Mouse (Mus musculus) neutrophil, adult 5-6 weeks (primary cell): ENCODE measurements around the gene Gzmm. TPM values are rescaled to one million over a fixed set of nuclear protein-coding genes. Genes with fewer than 3 reads are reported as not detected.

Source experiments
- ATAC-seq: fragments of 151-379, 151-347 bp; 2 replicates; pipeline ENCODE4 v1.8.0; 2017; ENCODE audit warnings: mild to moderate bottlenecking, moderate TSS enrichment; ENCODE audit not compliant: insufficient number of reproducible peaks, poor library complexity, low FRiP score, severe bottlenecking; ENCODE audit errors: extremely low read depth
- total RNA-seq: library from RNA; stranded (forward); fragments of 200-1000 nt; gene quantifications from 2 replicates; pipeline ENCODE4 v1.2.3, GENCODE M21; 2017

The Gzmm gene
- total RNA-seq = 1.5 and 2.9 TPM in 2 replicates

- ATAC-seq = no peak
Observed at GRCm38 (mm10) chr10:79688720-79689119, at the start of gene Gzmm. Gzmm (plus strand) TSS chr10:79689020.

DNA sequence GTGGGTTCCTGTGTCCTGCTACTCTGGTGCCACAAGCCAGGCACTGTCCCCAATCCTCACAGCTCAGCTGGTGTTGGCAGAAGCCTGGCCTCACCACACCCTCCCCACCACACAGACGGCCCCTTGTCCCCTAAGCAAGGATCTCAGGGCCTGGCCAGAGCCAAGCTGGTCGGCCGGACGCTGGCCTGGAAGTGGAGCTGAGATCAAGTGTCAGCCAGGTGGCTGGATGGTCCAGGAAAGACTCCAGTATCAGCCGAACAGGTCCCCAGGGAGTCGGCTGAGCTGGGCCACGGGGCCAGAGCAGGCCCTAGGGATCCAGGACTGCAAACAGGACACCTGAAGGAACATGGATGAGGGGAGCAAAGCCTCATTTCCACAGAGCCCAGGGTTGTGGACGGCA lies 43.1 kb upstream of the Gzmm start, which contains the start of gene Odf3l2:
Gene Odf3l2, minus strand, starts transcription at position 28 of the 400 bp plus-strand sequence.
- no peak for ATAC-seq

DNA sequence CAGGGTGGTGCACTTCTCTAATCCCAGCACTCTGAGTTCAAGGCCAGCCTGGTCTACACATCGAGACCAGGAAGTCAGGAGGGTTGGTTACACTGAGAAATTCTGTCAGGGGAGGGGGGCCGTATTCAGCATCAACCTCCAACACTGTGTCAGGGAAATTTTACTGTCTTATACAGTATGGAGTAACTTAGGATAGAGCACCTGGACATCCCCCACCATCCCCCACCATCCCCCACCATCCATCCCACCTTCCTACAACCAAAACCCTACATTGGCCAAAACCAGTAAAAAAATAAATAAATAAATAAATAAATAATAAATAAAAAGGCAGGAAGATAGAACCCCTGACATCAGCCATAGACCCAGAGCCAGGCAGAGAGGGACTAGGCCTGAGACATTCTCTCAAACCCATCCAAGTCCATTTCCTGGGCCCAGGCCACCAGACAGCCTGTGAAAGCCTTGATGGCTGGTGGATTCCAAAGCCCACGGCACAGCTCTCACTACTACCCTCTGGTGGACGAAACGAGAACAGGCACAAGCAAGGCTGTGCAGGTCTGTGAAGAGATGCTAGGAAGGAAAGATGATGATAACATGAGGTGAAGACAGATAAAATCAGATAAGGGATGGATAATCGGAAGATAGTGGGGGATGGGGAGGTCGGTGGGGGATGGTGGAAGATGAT lies 39.6 kb upstream of the Gzmm start:
- ATAC-seq = peak; percentile 68

DNA sequence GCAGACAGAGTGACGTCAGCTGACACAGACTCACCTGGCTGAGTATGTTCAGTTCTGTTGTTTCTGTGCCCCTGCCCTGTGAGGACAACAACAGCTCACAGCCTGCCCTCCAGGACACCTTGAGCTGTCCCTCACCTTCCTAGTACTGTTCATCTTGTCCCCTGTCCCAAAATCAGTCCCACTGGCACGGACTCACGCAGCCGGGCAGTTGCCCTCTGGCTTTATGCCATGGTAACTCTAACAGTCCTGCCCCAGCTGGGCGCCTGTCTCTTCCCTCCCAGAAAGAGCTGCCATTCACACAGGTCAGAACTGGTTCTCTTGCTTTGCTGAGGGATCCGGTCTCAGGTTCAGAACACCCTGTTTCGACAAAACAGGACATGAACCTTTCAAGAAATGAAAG lies 36.0 kb upstream of the Gzmm start:
- no peak for ATAC-seq

GRCm38 (mm10) chr10:79654946-79655395 lies 33.8 kb upstream of the Gzmm start:
- ATAC-seq = no peak

GRCm38 (mm10) chr10:79658829-79659228 lies 30.0 kb upstream of the Gzmm start:
- ATAC-seq = no peak

- ATAC-seq = no peak
Observed at GRCm38 (mm10) chr10:79660298-79660697, 28.5 kb upstream of the Gzmm start.

- ATAC-seq = no peak
Observed at GRCm38 (mm10) chr10:79661861-79662260, 27.0 kb upstream of the Gzmm start.

DNA sequence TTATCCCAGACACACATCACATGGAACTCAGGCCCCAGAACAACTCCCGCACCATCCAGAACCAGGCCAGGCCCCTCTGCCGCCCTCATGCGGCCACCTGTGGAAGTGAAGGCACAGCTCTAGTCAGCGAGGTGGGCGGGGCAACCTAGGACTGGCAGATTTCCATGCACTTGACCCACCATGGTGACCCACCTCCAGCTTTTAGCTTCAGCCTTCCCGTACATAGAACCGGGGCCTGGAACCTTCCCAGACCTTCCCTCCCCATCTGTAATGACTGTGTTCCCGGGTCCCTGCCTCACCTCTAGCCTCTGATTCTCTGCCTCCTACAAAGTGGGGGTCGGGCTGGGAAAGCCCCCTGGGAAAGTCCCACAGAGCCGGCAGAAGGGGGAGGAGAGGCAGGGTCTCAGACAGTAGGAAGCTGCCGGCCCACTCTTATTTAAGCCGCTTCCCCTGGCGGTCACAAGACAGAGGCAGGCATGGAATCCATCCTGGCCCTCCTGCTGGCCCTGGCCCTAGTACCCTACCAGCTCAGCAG lies 24.6 kb upstream of the Gzmm start, which contains the start of gene Madcam1:
Gene Madcam1, plus strand, starts transcription at position 429 of the 535 bp plus-strand sequence.
- ATAC-seq = peak; percentile 49

GRCm38 (mm10) chr10:79665051-79665450 lies 23.8 kb upstream of the Gzmm start:
- ATAC-seq = no peak

DNA sequence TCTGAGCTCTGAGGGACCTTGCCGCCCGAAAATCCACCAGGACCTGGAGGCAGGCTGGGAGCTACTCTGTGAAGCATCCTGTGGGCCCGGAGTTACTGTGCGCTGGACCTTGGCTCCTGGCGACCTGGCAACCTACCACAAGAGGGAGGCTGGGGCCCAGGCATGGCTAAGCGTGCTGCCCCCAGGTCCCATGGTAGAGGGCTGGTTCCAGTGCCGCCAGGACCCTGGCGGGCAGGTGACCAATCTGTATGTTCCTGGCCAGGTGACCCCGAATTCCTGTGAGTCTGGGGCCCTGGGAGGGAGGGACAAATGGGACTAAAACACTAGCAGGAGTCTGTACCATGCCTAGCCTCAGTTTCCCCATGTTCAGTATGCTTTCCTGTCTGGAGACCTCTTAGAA lies 22.3 kb upstream of the Gzmm start:
- ATAC-seq = no peak

DNA sequence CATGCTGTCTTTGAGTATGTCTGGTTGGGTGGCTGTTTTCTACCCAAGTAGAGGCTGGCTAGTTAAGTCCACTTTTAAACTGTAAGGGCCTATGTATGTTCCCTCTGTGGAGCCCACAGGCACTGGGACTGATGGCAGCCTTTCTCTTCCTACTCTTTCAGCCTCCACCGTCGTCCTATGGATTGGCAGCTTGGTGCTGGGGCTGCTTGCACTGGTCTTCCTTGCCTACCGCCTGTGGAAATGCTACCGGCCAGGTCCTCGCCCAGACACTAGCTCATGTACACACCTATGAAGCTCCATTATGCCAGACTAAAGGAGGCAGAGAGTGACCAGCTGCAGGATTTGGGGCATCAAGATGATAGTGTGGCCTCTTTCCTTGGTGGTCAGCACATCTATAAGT lies 20.7 kb upstream of the Gzmm start:
- no peak for ATAC-seq

DNA sequence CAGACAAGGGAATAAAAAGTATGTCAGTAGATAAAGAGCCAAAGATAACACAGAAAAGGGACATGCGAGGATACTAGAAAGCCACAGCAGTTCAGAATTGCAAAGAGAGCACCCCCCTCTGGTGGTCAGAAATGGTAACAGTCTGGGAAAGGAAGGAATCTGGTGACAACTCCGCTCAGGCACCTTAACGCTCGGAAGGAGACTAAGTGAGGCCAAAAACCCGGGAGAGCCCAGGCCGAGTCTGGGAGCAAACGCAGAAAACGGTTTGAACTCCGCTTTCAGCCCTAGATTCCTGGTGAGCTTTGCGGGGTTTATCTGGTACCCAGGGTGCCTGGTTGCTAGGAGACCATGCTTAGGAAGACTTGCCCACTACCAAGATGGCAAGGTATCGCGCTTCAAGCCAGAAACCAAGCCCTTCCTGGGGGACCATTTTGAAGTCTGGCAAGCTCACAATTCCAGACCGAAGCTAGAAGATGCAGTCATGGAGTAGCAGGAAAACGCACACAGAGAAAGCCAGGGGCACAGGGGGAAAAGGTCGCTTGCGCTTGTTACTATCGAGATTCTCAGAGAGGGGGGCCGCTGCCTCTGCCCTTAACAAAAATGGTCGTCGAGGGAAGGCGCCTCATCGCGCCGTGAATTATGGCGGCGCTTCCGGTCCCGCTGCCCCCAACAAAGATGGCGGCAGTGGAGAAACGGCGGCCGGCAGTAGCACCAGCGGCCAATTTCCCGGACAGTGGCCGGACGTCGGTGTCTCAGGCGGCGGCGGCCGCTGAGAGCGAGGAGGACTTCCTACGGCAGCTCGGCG lies 19.8 kb upstream of the Gzmm start, which contains the start of gene Tpgs1:
Gene Tpgs1, plus strand, starts transcription at position 599 of the 805 bp plus-strand sequence.
- peak; percentile 78 for ATAC-seq

GRCm38 (mm10) chr10:79669576-79670057 lies 19.2 kb upstream of the Gzmm start:
- no peak for ATAC-seq

DNA sequence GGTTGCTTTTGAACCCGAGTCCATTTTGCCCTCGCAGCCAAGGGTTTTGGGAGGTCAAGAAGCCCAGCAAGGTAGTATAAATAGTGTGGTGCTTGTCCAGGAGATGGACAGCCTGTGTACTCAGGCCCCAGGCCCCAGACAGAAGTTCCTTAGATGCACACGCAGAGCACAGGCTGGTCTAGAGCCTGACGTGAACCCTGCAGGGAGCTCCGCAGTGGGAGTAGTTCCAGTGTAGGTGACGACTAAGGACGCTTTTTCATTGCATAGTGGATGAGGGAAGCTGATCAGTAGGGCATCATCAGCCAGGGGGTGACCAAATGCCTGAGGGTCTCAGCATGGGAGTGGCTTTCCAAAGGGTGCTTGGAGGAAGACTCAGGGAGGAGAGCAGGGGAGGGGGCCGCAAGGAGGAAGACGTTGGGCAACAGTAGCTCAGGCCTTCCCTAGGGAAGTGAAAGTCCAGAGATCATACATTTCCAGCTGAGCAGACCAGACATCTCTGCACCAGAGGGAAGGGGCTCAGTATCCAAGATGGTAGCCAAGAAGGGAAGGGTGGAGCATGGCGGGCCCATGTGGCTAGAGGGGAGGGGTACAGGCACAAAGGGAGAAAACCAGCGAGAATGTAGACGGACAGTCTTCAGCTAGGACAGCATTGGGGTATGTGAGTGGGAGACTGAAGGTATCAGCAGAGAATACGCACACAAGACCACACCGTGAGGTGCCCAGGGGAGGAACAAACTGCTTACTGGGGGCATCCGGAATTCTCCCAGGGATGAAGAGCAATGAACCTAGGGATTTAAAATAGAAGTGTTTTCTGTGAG lies 18.5 kb upstream of the Gzmm start:
- no peak for ATAC-seq

GRCm38 (mm10) chr10:79671396-79672087 lies 17.3 kb upstream of the Gzmm start:
- no peak for ATAC-seq

DNA sequence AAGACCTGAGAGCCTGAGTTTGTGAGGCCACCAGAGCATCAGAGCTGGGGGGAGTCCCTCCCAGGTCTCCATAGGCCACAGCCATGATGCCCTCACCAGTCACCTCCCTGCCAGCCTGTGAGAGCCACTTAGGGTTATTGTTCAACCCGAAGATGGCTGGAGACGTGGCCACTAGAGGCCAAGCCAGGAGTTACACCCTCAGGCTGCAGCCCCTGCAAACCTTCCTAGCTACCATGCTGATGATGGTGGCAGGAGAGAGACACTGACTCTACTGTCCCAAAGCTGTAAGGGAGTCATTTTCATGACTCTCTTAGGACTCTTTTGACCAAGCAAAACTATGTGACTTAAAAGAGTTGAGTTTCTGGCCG lies 16.7 kb upstream of the Gzmm start:
- ATAC-seq = no peak

DNA sequence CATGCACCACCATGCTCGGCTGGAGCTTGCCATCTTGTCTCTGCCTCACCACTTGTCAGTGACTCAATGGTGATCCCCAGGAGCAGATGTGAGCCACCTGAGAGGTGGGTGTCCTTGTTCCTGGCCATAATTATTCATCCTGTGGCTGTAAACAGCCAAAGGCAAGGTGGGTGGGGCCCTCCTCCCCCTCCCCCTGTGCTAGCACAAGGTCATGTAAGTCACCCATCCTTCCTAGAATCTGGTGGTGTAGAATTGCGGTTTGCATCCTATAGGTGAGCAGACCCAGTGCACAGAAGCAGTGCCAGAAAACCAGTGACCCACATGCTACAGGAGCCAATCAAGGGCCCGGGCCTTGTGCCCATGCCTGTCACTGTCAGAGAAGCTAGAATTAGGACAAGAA lies 15.8 kb upstream of the Gzmm start:
- ATAC-seq = no peak
